Mouse (Mus musculus): ENCODE measurements around the gene Adgrl4. TPM values are rescaled to one million over a fixed set of nuclear protein-coding genes. Genes with fewer than 3 reads are reported as not detected.
A peak's percentile ranks its signal among the peaks of the same experiment; 100 is the strongest.

Adgrl4 gene
- 9.0 and 9.9 TPM in 2 replicates for polyA plus RNA-seq (2016; fragmentation: Nextera tagmentation; extraction: Ambion mirVana)

DNA sequence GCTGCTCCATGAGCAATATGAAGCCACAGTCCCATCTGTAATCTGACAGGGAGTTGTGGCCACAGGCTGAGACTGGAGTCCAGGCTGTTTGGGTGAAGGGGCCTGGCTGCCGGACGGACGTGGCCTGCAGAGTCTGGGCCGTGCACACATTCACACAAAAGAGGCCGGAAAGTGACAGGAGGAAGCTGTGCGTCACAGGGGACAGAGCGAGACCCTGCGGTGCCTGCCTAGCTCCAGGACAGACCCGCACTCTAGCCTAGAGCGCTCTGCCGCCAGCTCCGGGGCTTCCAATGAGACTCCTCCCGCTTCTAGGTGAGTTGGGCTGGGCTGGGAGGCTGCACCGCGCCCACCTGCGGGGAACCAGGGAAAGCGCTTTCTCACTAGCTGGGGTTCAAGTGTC, at the start of gene Adgrl4:
TSS of gene Adgrl4 (plus strand) at position 195 of the 400 bp plus-strand sequence.
- peak within 1 kb of the TSS; percentile 54 for H3K4me2 ChIP-seq (replicated peaks)
- ATAC-seq (ENCODE audit: low FRiP score, low read depth) = peak; percentile 66
- no peaks in the 10 kb centered on the region for H3K36me3 ChIP-seq
- no peak within 1 kb of the TSS for H3K27ac ChIP-seq
- peaks cover 7% of the 10 kb centered on the region for H3K4me1 ChIP-seq
- no peaks in the 10 kb centered on the region for H3K27me3 ChIP-seq (replicated peaks)
- H3K4me3 ChIP-seq = peak within 1 kb of the TSS; percentile 18
- no peak within 1 kb of the TSS for H3K9ac ChIP-seq
- no peaks in the 10 kb centered on the region for H3K9me3 ChIP-seq
- 5% methylated on average over 17 of the region's 17 CpGs for WGBS

GRCm38 (mm10) chr3:151390912-151391311, 46.8 kb upstream of the Adgrl4 start:
- Histone ChIP-seq H3K4me3 (no peak overlapping the region), H3K4me2 (replicated peaks) (no peak overlapping the region), H3K9ac (no peak overlapping the region), H3K9me3 (no peaks in the 10 kb centered on the region), H3K27me3 (replicated peaks) (no peaks in the 10 kb centered on the region), H3K36me3 (no peaks in the 10 kb centered on the region), H3K27ac (no peak overlapping the region), H3K4me1 (no peaks in the 10 kb centered on the region)
- ATAC-seq (ENCODE audit: low FRiP score, low read depth) = no peak

DNA sequence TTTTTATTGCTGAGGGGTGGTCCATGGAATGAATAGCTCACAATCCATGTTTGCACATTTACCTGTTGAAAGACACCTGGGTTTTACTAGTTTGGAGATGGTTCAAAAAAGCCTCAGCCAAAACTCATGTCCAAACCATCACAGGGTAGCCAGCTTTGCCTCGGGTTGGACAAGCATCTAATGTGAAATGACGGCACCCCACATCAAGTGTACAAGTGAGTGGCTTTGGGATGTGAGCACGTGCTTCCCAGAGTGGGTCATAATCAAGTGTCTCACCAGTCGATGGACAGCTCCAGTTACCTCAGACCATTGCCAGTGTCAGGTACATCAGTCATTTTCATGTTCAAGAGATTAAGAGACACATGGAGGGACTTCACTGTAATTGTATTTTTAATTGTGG, 44.8 kb upstream of the Adgrl4 start:
- Histone ChIP-seq H3K9ac (no peak overlapping the region), H3K4me3 (no peak overlapping the region), H3K27ac (no peak overlapping the region), H3K27me3 (replicated peaks) (no peaks in the 10 kb centered on the region), H3K4me2 (replicated peaks) (no peak overlapping the region), H3K36me3 (no peaks in the 10 kb centered on the region), H3K9me3 (no peaks in the 10 kb centered on the region), H3K4me1 (no peaks in the 10 kb centered on the region)
- ATAC-seq (ENCODE audit: low FRiP score, low read depth) = no peak
- 89% methylated on average over 4 of the region's 4 CpGs for WGBS

GRCm38 (mm10) chr3:151393330-151393729, 44.4 kb upstream of the Adgrl4 start:
- no peak for ATAC-seq (ENCODE audit: low FRiP score, low read depth)

GRCm38 (mm10) chr3:151399270-151399669, 38.4 kb upstream of the Adgrl4 start:
- no peaks in the 10 kb centered on the region for H3K36me3 ChIP-seq
- no peaks in the 10 kb centered on the region for H3K9me3 ChIP-seq
- no peak overlapping the region for H3K4me2 ChIP-seq (replicated peaks)
- no peak overlapping the region for H3K4me3 ChIP-seq
- H3K27me3 ChIP-seq (replicated peaks) = no peaks in the 10 kb centered on the region
- ATAC-seq (ENCODE audit: low FRiP score, low read depth) = no peak
- no peak overlapping the region for H3K27ac ChIP-seq
- H3K9ac ChIP-seq = no peak overlapping the region
- WGBS = 81% methylated on average over 1 of the region's 1 CpGs
- no peaks in the 10 kb centered on the region for H3K4me1 ChIP-seq

More at GRCm38 (mm10) chr3:151393330-151393729, 44.4 kb upstream of the Adgrl4 start:
- Histone ChIP-seq H3K4me1 (no peaks in the 10 kb centered on the region), H3K27me3 (replicated peaks) (no peaks in the 10 kb centered on the region), H3K9me3 (no peaks in the 10 kb centered on the region), H3K36me3 (no peaks in the 10 kb centered on the region), H3K27ac (no peak overlapping the region), H3K4me2 (replicated peaks) (no peak overlapping the region), H3K9ac (no peak overlapping the region), H3K4me3 (no peak overlapping the region)
- 88% methylated on average over 1 of the region's 1 CpGs for WGBS

DNA sequence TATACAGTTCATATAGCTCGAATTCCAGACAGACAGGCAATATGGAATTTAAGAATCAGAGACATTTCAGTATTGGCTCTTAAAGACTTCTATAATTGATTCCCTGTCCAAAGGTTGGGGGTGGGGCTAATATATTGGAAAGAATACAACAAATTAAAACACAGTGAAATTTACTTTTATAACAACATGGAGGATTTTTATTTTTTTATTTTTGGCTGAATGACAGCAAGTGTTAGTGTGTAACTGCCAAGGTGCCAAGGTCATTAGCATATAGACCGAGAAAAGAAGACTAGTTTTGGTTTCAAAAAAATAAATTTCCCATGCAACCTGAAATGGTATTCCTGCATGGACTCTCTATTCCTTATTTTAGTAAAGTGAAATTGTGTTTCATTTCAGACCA, 26.7 kb upstream of the Adgrl4 start:
- H3K4me1 ChIP-seq = no peaks in the 10 kb centered on the region
- H3K36me3 ChIP-seq = no peaks in the 10 kb centered on the region
- H3K4me3 ChIP-seq = no peak overlapping the region
- no peaks in the 10 kb centered on the region for H3K27me3 ChIP-seq (replicated peaks)
- H3K27ac ChIP-seq = no peak overlapping the region
- no peak for ATAC-seq (ENCODE audit: low FRiP score, low read depth)
- H3K9me3 ChIP-seq = no peaks in the 10 kb centered on the region
- no peak overlapping the region for H3K4me2 ChIP-seq (replicated peaks)
- WGBS = 87% methylated on average over 2 of the region's 2 CpGs
- H3K9ac ChIP-seq = no peak overlapping the region

- no peaks in the 10 kb centered on the region for H3K36me3 ChIP-seq
- H3K9me3 ChIP-seq = no peaks in the 10 kb centered on the region
- no peak overlapping the region for H3K4me3 ChIP-seq
- no peak overlapping the region for H3K27ac ChIP-seq
- H3K9ac ChIP-seq = no peak overlapping the region
- 92% methylated on average over 4 of the region's 4 CpGs for WGBS
- ATAC-seq (ENCODE audit: low FRiP score, low read depth) = no peak
- H3K27me3 ChIP-seq (replicated peaks) = no peaks in the 10 kb centered on the region
- H3K4me2 ChIP-seq (replicated peaks) = no peak overlapping the region
- no peaks in the 10 kb centered on the region for H3K4me1 ChIP-seq
These were observed 26.2 kb upstream of the Adgrl4 start for GRCm38 (mm10) chr3:151411488-151411887.

DNA sequence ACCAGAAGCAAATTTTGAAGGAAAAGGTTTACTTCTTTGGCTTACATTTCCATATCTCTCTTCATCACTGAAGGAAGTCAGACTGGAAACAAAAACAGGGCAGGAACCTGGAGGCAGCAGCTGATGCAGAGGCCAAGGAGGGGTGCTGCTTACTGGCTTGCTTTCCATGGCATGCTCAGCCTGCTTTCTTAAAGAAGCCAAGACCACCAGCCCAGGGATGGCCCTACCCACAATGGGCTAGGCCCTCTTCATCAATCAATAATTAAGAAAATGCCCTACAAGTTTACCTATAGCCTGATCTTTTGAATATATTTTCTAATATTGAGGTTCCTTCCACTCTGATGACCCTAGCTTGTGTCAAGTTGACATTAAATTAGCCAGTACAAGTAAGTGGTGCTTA, 20.8 kb upstream of the Adgrl4 start:
- no peaks in the 10 kb centered on the region for H3K9me3 ChIP-seq
- no peaks in the 10 kb centered on the region for H3K36me3 ChIP-seq
- H3K4me2 ChIP-seq (replicated peaks) = no peak overlapping the region
- no peak overlapping the region for H3K4me3 ChIP-seq
- H3K9ac ChIP-seq = no peak overlapping the region
- ATAC-seq (ENCODE audit: low FRiP score, low read depth) = no peak
- H3K4me1 ChIP-seq = no peaks in the 10 kb centered on the region
- no peaks in the 10 kb centered on the region for H3K27me3 ChIP-seq (replicated peaks)
- H3K27ac ChIP-seq = no peak overlapping the region

GRCm38 (mm10) chr3:151417688-151418572, 19.8 kb upstream of the Adgrl4 start:
- H3K4me1 ChIP-seq = no peaks in the 10 kb centered on the region
- H3K27ac ChIP-seq = no peak overlapping the region
- no peak overlapping the region for H3K4me2 ChIP-seq (replicated peaks)
- 64% methylated on average over 12 of the region's 12 CpGs for WGBS
- no peaks in the 10 kb centered on the region for H3K36me3 ChIP-seq
- no peak overlapping the region for H3K9ac ChIP-seq
- no peak overlapping the region for H3K4me3 ChIP-seq
- 0 out of 2 replicates have a peak, but pooled peaks have one; percentile 29 for ATAC-seq (ENCODE audit: low FRiP score, low read depth)
- no peaks in the 10 kb centered on the region for H3K27me3 ChIP-seq (replicated peaks)
- no peaks in the 10 kb centered on the region for H3K9me3 ChIP-seq

DNA sequence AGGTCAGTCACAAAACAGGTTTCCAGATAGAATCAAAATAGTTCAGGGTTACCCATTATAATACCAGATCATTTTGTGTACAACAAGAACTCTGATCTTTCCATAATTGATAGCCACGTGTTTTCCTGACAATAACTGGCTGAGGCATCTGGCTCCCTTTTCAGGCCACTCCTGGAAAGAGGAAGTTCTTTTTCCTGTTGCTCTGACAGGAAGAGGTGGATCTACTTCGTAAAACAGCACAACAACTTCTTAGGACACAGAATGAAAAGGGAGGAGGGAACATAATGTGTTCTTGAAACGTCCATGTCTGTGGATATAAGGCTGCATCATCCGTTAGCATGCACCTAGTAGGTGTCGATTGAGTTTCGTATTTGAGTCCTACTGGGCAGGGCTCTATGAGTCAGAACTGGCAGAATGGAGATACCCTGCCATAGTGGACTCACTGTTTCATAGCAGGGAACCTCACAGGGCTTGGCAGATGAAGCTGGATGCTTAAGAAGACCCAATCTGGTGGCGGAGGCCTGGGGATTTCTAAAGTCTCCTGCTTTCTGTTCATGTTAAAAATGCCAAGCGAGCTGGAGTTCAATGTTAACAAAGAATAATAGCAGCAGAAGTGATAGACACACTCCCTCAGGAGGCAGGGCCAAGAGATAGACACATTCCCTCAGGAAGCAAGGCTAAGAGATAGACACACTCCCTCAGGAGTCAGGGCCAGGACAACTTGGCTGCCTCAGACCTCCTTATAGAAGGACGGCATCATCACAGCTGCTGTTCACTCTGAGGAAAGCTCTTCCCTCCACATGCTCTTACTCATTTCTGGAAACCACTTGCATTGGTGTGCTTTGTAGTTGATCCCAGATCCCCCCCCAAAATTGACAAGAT, 13.1 kb upstream of the Adgrl4 start:
- Histone ChIP-seq H3K36me3 (no peaks in the 10 kb centered on the region), H3K4me3 (no peak overlapping the region), H3K27me3 (replicated peaks) (no peaks in the 10 kb centered on the region), H3K4me2 (replicated peaks) (no peak overlapping the region), H3K9me3 (no peaks in the 10 kb centered on the region), H3K27ac (no peak overlapping the region), H3K9ac (no peak overlapping the region), H3K4me1 (no peaks in the 10 kb centered on the region)
- no peak for ATAC-seq (ENCODE audit: low FRiP score, low read depth)
- WGBS = 85% methylated on average over 9 of the region's 9 CpGs

DNA sequence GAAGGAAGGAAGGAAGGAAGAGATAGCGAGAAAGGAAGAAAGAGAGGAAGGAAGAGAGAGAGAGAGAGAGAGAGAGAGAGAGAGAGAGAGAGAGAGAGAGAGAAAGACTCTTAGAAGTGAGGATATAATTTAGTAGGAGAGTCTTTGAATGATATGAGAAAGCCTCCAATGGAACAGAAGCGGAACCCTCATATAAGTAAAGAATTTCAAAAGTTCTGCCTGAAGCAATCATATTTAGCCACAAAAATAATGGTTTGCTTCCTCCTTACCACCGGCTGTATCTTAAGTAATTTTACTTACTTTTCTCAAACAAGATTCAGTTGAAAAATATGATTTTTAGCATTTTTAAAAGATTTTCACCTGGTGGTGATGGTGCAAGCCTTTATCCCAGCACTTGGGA, 7.6 kb upstream of the Adgrl4 start:
- H3K4me2 ChIP-seq (replicated peaks) = no peak overlapping the region
- WGBS = 89% methylated on average over 3 of the region's 3 CpGs
- no peaks in the 10 kb centered on the region for H3K4me1 ChIP-seq
- no peaks in the 10 kb centered on the region for H3K27me3 ChIP-seq (replicated peaks)
- no peak overlapping the region for H3K27ac ChIP-seq
- no peak overlapping the region for H3K9ac ChIP-seq
- no peaks in the 10 kb centered on the region for H3K9me3 ChIP-seq
- no peak for ATAC-seq (ENCODE audit: low FRiP score, low read depth)
- H3K36me3 ChIP-seq = no peaks in the 10 kb centered on the region
- H3K4me3 ChIP-seq = no peak overlapping the region

- Histone ChIP-seq H3K27ac (no peak overlapping the region), H3K27me3 (replicated peaks) (no peaks in the 10 kb centered on the region), H3K9ac (no peak overlapping the region), H3K4me2 (replicated peaks) (no peak overlapping the region), H3K9me3 (no peaks in the 10 kb centered on the region), H3K36me3 (no peaks in the 10 kb centered on the region), H3K4me3 (no peak overlapping the region), H3K4me1 (no peaks in the 10 kb centered on the region)
- no peak for ATAC-seq (ENCODE audit: low FRiP score, low read depth)
- 73% methylated on average over 2 of the region's 2 CpGs for WGBS
These were observed 6.2 kb upstream of the Adgrl4 start for GRCm38 (mm10) chr3:151431507-151431906.

All from neural tube, embryonic 12.5 days (tissue).